Mouse (Mus musculus): ENCODE measurements at regions not wholly inside any gene's neighbourhood (a gene's known extent, or its start where the extent isn't known, plus 50 kb on each side); places are given as distances from the start of the nearest gene placed in this dataset.

DNA sequence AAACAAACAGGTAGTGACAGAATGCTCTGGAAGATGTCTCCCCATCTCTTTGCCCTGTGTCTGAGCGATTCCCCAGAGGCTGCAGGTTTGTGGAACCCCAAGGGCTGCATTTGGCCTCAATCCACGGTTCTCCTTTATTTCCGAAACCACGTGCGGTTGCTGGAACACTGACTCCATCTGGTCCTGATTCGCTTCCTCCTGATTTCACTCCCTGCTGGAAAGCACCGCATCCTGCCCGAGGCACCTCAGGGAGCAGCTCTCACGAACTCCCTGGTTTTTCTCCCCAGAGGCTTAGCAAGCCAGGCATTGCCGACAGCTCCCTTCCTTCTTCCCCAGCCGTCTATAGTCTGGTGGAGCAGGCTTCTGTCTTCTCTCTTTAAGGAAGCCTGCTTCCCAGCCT is 203.1 kb upstream of the Gm4791 start:
- 64% methylated on average over 11 of the region's 11 CpGs for whole genome bisulfite sequencing
- no peak for ATAC-seq (ENCODE audit: low read depth)

DNA sequence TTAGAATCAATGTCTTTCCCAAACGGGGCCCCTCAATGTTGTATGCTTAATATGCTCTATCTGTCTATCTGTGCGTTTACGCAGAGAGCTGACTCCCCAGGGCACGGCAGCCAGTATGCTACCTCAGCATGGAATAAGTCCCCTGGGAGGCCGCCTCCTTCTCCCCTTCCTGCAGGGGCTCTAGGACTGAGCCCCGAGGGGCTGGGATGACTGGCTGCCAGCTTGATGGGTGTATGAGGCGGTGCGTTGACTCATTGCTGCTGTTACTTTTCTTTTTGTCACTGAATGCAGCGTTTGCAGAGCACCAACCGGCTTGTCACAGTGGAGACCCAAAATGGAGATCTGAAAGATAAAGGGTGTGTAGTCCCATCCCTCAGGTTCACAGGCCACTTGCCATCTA is 209.5 kb upstream of the Gm4791 start:
- Histone ChIP-seq H3K4me2 (ENCODE audit: low read depth, low read length) (no peak overlapping the region), H3K4me1 (ENCODE audit: control insufficient read depth, insufficient read depth, low read length) (no peaks in the 10 kb centered on the region), H3K36me3 (ENCODE audit: control insufficient read depth, insufficient read depth, low read length) (no peaks in the 10 kb centered on the region), H3K27me3 (ENCODE audit: control insufficient read depth, insufficient read depth, low read length) (no peaks in the 10 kb centered on the region), H3K4me3 (ENCODE audit: low read depth, low read length) (no peak overlapping the region), H3K27ac (ENCODE audit: low read depth, low read length) (no peak overlapping the region), H3K9me3 (ENCODE audit: control insufficient read depth, low read length) (no peaks in the 10 kb centered on the region), H3K9ac (replicated peaks; ENCODE audit: low read depth, low read length) (no peak overlapping the region)
- ATAC-seq (ENCODE audit: low read depth), result no peak
- 71% methylated on average over 10 of the region's 10 CpGs for WGBS

More for the DNA sequence above, 203.1 kb upstream of the Gm4791 start:
- H3K9me3 ChIP-seq (ENCODE audit: control insufficient read depth, low read length), result no peaks in the 10 kb centered on the region
- no peaks in the 10 kb centered on the region for H3K4me1 ChIP-seq (ENCODE audit: control insufficient read depth, insufficient read depth, low read length)
- no peak overlapping the region for H3K4me3 ChIP-seq (ENCODE audit: low read depth, low read length)
- no peaks in the 10 kb centered on the region for H3K27me3 ChIP-seq (ENCODE audit: control insufficient read depth, insufficient read depth, low read length)
- no peak overlapping the region for H3K9ac ChIP-seq (replicated peaks; ENCODE audit: low read depth, low read length)
- H3K36me3 ChIP-seq (ENCODE audit: control insufficient read depth, insufficient read depth, low read length), result no peaks in the 10 kb centered on the region
- H3K4me2 ChIP-seq (ENCODE audit: low read depth, low read length), result no peak overlapping the region
- H3K27ac ChIP-seq (ENCODE audit: low read depth, low read length), result no peak overlapping the region

DNA sequence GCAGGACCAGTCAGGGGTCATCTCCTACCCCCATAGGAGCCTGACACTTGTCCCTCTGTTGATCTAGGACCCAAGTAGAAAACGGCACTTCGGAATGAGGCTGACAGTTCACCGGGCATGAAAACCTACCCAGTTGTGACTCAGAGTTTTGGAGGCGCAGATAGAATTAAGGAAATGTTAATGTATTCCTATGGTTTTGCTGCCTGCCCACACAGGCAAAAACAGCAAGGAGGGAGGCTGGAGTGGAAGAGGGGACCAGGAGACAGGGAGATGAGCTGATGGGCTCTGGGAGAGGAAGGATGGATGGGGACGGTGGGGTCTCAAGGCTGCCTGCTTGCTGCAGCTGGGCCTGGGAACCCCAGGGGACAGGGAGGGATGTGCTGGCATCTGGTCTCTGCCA is 210.1 kb upstream of the Gm4791 start:
- H3K4me1 ChIP-seq (ENCODE audit: control insufficient read depth, insufficient read depth, low read length), result no peaks in the 10 kb centered on the region
- no peak overlapping the region for H3K4me3 ChIP-seq (ENCODE audit: low read depth, low read length)
- no peak overlapping the region for H3K4me2 ChIP-seq (ENCODE audit: low read depth, low read length)
- H3K36me3 ChIP-seq (ENCODE audit: control insufficient read depth, insufficient read depth, low read length), result no peaks in the 10 kb centered on the region
- no peaks in the 10 kb centered on the region for H3K9me3 ChIP-seq (ENCODE audit: control insufficient read depth, low read length)
- no peak overlapping the region for H3K9ac ChIP-seq (replicated peaks; ENCODE audit: low read depth, low read length)
- no peak for ATAC-seq (ENCODE audit: low read depth)
- no peak overlapping the region for H3K27ac ChIP-seq (ENCODE audit: low read depth, low read length)
- WGBS, result 83% methylated on average over 5 of the region's 5 CpGs
- no peaks in the 10 kb centered on the region for H3K27me3 ChIP-seq (ENCODE audit: control insufficient read depth, insufficient read depth, low read length)

DNA sequence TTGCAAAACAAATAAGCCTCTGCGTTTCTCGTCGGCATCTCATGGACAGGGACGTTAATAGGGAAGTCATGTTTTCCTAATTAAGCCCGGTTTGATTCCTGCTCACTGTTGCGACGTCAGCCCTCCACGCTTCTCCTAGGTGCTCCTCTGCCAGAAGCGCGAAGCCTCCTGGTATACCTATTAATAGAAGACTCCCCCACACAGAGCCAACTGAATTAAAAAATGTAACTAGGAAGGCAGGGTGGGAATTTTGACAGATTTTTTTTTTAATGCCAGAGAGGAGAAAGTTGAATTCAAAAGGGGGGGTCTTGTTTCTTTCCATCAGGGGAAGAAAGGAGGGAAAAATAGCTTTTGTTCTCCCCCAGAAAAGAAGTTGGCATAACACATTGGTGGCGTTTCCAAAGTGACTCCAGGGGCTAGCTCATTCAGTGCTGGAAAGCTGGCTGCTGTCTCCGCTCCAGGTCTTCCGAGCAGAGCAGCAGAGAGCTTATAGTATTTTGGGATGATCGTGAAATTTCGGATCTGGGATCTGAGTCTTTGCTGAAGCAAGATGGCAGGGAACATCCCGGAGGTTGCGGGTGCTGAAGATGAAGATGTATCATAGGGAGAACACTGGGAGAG is 214.1 kb upstream of the Gm4791 start:
- H3K27me3 ChIP-seq (ENCODE audit: control insufficient read depth, insufficient read depth, low read length), result no peaks in the 10 kb centered on the region
- no peak overlapping the region for H3K9ac ChIP-seq (replicated peaks; ENCODE audit: low read depth, low read length)
- no peaks in the 10 kb centered on the region for H3K4me1 ChIP-seq (ENCODE audit: control insufficient read depth, insufficient read depth, low read length)
- no peak overlapping the region for H3K27ac ChIP-seq (ENCODE audit: low read depth, low read length)
- H3K4me3 ChIP-seq (ENCODE audit: low read depth, low read length), result no peak overlapping the region
- no peaks in the 10 kb centered on the region for H3K36me3 ChIP-seq (ENCODE audit: control insufficient read depth, insufficient read depth, low read length)
- 60% methylated on average over 17 of the region's 17 CpGs for WGBS
- H3K4me2 ChIP-seq (ENCODE audit: low read depth, low read length), result no peak overlapping the region
- no peaks in the 10 kb centered on the region for H3K9me3 ChIP-seq (ENCODE audit: control insufficient read depth, low read length)
- ATAC-seq (ENCODE audit: low read depth), result no peak

DNA sequence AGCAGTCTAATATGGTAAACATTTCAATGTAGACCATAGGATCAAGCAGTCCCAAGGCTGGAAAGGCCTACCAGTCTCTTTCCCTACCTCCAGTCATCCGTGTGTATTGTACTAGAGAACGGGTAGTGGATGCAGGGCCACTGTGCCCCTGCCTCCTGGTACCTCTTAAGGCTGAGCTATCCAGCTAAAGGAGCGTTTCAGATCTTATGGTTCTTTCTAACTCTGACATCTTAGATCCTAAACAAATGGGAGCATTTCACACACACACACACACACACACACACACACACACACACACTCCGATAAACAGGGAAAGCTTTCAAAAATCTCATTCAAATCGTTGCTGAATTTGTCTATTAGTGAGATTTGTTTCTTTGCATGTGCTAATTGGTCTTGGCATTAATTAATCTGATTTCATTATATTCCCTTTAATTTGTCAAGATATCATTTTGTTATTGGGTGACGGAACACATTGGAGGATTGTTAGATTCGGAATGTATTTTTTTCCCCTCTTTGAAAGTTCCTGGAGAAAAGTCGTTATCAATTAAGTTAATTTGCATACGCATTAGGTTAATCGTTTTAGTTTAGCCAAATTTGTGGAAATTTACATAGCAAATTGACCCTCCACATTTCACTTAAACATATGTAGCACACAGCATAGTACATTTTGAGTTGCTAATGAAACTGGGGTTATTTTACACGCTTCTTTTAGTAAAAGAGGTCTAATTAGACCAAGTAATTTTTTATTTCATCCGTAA is 214.8 kb upstream of the Gm4791 start:
- no peak overlapping the region for H3K4me3 ChIP-seq (ENCODE audit: low read depth, low read length)
- H3K27ac ChIP-seq (ENCODE audit: low read depth, low read length), result no peak overlapping the region
- ATAC-seq (ENCODE audit: low read depth), result no peak
- no peaks in the 10 kb centered on the region for H3K27me3 ChIP-seq (ENCODE audit: control insufficient read depth, insufficient read depth, low read length)
- no peaks in the 10 kb centered on the region for H3K9me3 ChIP-seq (ENCODE audit: control insufficient read depth, low read length)
- no peak overlapping the region for H3K9ac ChIP-seq (replicated peaks; ENCODE audit: low read depth, low read length)
- WGBS, result 73% methylated on average over 12 of the region's 12 CpGs
- H3K4me2 ChIP-seq (ENCODE audit: low read depth, low read length), result no peak overlapping the region
- H3K4me1 ChIP-seq (ENCODE audit: control insufficient read depth, insufficient read depth, low read length), result no peaks in the 10 kb centered on the region
- no peaks in the 10 kb centered on the region for H3K36me3 ChIP-seq (ENCODE audit: control insufficient read depth, insufficient read depth, low read length)

DNA sequence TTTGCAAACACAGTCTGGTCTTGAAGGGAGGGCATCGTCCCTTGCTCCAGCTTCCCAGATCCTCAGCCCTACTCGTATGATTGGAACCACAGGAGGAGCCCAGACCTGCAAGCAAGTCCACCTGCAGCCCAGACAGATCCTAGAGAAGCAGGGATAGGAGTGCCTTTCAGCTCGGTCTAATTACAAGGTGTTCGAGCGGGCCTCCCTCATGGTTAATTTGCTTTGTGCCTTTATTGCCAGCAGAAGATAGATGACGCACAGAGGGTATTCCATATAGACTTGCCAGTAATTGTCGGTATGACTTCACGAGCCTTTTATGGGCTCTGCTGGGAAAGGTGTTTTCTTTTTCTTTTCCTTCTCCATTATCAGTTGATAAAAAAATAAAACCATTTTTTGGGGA is 216.9 kb upstream of the Gm4791 start:
- no peaks in the 10 kb centered on the region for H3K4me1 ChIP-seq (ENCODE audit: control insufficient read depth, insufficient read depth, low read length)
- H3K9me3 ChIP-seq (ENCODE audit: control insufficient read depth, low read length), result no peaks in the 10 kb centered on the region
- no peak overlapping the region for H3K27ac ChIP-seq (ENCODE audit: low read depth, low read length)
- ATAC-seq (ENCODE audit: low read depth), result no peak
- H3K27me3 ChIP-seq (ENCODE audit: control insufficient read depth, insufficient read depth, low read length), result no peaks in the 10 kb centered on the region
- H3K36me3 ChIP-seq (ENCODE audit: control insufficient read depth, insufficient read depth, low read length), result no peaks in the 10 kb centered on the region
- H3K4me2 ChIP-seq (ENCODE audit: low read depth, low read length), result no peak overlapping the region
- no peak overlapping the region for H3K4me3 ChIP-seq (ENCODE audit: low read depth, low read length)
- H3K9ac ChIP-seq (replicated peaks; ENCODE audit: low read depth, low read length), result no peak overlapping the region
- 40% methylated on average over 8 of the region's 8 CpGs for WGBS

DNA sequence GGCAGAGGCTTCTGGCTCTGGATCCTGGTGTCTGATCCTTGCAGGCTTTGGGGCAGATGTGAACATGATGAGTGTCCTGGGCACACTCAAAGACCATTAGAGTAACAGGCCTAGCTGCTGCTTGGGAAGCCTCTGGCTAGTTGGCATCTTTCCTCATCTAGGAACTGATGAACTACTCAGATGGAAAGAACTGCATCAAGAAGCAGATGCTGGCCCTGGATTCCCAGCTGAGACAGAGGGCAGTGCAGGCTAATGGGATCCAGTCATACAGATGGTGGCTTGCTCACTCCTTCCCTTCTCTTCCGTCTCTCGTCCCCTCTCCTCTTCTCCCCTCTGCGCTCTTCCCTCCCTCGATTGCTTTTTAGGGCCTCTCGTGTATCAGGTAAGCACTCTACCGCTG is 219.8 kb upstream of the Gm4791 start:
- no peak overlapping the region for H3K4me3 ChIP-seq (ENCODE audit: low read depth, low read length)
- H3K4me1 ChIP-seq (ENCODE audit: control insufficient read depth, insufficient read depth, low read length), result no peaks in the 10 kb centered on the region
- no peak overlapping the region for H3K9ac ChIP-seq (replicated peaks; ENCODE audit: low read depth, low read length)
- no peak for ATAC-seq (ENCODE audit: low read depth)
- no peak overlapping the region for H3K27ac ChIP-seq (ENCODE audit: low read depth, low read length)
- H3K9me3 ChIP-seq (ENCODE audit: control insufficient read depth, low read length), result no peaks in the 10 kb centered on the region
- no peaks in the 10 kb centered on the region for H3K36me3 ChIP-seq (ENCODE audit: control insufficient read depth, insufficient read depth, low read length)
- WGBS, result 87% methylated on average over 6 of the region's 6 CpGs
- no peak overlapping the region for H3K4me2 ChIP-seq (ENCODE audit: low read depth, low read length)
- no peaks in the 10 kb centered on the region for H3K27me3 ChIP-seq (ENCODE audit: control insufficient read depth, insufficient read depth, low read length)

DNA sequence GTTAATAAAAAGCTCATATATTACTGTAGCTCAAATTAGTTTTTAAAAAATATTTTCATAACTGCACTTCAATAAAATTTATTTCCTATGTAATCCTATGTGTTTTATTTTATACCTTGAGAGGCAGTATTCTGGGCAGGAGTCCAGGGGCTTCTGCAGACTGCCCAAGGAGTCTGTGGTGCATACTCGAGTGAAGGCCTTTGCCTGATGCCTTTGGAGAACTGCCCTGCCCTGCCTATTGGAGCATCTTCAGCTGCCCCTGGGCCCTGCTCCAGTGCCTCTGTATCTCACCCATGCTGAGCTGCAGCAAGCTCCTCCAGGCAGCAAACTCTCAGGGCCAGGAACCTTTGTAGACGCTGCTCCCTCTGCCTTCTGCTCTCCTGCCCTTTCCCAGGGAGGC is 223.7 kb upstream of the Gm4791 start:
- ATAC-seq (ENCODE audit: low read depth), result no peak
- WGBS, result 66% methylated on average over 2 of the region's 2 CpGs

DNA sequence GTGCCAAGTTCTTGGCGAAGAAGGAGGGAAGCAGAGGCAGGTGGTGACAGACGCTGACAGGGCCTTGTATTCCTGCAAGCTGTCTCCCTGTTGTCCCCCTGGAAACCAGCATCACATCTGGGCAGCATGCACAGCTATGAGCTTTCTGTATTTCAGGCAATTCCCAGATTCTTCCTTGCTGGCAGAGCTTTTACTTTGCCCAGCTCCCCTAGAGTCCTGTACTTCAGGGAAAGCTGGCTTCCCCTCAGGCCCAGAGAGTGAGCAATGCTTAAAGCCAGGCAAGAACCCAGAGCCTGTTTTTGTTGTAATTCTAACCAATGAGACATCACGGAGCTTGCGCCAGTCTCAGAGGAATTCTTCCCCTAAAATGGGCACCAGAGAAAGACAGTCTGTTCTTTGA is 238.3 kb upstream of the Gm4791 start:
- H3K36me3 ChIP-seq (ENCODE audit: control insufficient read depth, insufficient read depth, low read length), result no peaks in the 10 kb centered on the region
- ATAC-seq (ENCODE audit: low read depth), result no peak
- H3K4me2 ChIP-seq (ENCODE audit: low read depth, low read length), result no peak overlapping the region
- no peaks in the 10 kb centered on the region for H3K9me3 ChIP-seq (ENCODE audit: control insufficient read depth, low read length)
- 72% methylated on average over 4 of the region's 4 CpGs for WGBS
- H3K4me3 ChIP-seq (ENCODE audit: low read depth, low read length), result no peak overlapping the region
- no peak overlapping the region for H3K27ac ChIP-seq (ENCODE audit: low read depth, low read length)
- no peaks in the 10 kb centered on the region for H3K4me1 ChIP-seq (ENCODE audit: control insufficient read depth, insufficient read depth, low read length)
- no peak overlapping the region for H3K9ac ChIP-seq (replicated peaks; ENCODE audit: low read depth, low read length)
- no peaks in the 10 kb centered on the region for H3K27me3 ChIP-seq (ENCODE audit: control insufficient read depth, insufficient read depth, low read length)

More for the DNA sequence above, 223.7 kb upstream of the Gm4791 start:
- no peaks in the 10 kb centered on the region for H3K4me1 ChIP-seq (ENCODE audit: control insufficient read depth, insufficient read depth, low read length)
- H3K36me3 ChIP-seq (ENCODE audit: control insufficient read depth, insufficient read depth, low read length), result no peaks in the 10 kb centered on the region
- H3K27ac ChIP-seq (ENCODE audit: low read depth, low read length), result no peak overlapping the region
- H3K9ac ChIP-seq (replicated peaks; ENCODE audit: low read depth, low read length), result no peak overlapping the region
- no peaks in the 10 kb centered on the region for H3K27me3 ChIP-seq (ENCODE audit: control insufficient read depth, insufficient read depth, low read length)
- no peaks in the 10 kb centered on the region for H3K9me3 ChIP-seq (ENCODE audit: control insufficient read depth, low read length)
- H3K4me2 ChIP-seq (ENCODE audit: low read depth, low read length), result no peak overlapping the region
- H3K4me3 ChIP-seq (ENCODE audit: low read depth, low read length), result no peak overlapping the region

Measured in neural tube, embryonic 14.5 days (tissue).